Mouse (Mus musculus) central nervous system, embryonic 14 days (tissue): ENCODE results near the gene Kdf1. TPM values are rescaled to one million over a fixed set of nuclear protein-coding genes. Genes with fewer than 3 reads are reported as not detected.

Experiments
- polyA plus RNA-seq: library from polyadenylated mRNA; depleted of rRNA; stranded (reverse); fragments of >200 nt; gene quantifications from 2 replicates; pipeline ENCODE4 v1.2.3, GENCODE M21; 2012; rRNA removed

The Kdf1 gene
- polyA plus RNA-seq, result 0.16 and 1.6 TPM in 2 replicates

DNA sequence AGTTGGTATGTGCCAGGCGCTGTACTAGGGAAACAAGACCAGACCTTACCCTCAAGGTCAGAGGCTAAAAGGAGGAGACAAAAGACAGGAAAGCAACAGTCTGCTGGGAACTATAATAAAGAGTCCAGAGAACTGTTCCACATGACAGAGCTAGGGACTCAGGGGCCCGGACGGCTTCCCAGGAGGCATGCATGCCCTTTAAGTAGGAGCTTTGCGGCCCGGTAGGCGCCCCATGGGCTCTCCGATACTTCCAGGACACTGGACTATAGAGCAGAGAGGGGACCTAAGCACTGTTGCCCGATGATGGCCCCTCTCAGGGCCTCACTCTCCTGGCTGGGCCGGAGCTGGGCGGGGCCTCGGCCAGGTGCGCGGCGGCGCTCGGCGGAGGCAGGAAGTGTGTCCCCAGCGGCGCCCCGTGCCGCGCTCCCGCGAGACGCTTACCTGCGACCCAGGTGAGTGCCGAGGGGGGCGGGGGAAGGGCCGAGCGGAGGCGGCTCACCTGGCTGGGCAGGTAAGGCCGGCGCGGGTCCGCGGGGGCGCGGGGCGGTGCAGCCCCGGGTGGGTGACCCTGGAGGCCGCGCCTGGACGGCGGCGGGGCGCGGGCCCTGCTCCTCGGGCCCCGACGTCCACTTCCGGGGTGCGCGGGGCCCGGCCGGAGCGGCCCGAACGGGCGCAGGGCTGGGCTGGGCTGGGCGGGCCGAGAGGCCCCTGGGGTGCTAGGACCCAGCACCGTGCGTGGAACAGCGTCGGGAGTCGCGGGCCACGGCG lies at the start of gene Kdf1:
Gene Kdf1, plus strand, starts transcription at position 363 of the 768 bp plus-strand sequence.

GRCm38 (mm10) chr4:133479458-133480184 lies 39.1 kb upstream of the Kdf1 start, which contains the start of gene Tent5b:
Gene Tent5b, plus strand, starts transcription at chr4:133480132.

GRCm38 (mm10) chr4:133498160-133498724 lies 20.5 kb upstream of the Kdf1 start, which contains the start of gene Trnp1:
Gene Trnp1, minus strand, starts transcription at chr4:133498550.

DNA sequence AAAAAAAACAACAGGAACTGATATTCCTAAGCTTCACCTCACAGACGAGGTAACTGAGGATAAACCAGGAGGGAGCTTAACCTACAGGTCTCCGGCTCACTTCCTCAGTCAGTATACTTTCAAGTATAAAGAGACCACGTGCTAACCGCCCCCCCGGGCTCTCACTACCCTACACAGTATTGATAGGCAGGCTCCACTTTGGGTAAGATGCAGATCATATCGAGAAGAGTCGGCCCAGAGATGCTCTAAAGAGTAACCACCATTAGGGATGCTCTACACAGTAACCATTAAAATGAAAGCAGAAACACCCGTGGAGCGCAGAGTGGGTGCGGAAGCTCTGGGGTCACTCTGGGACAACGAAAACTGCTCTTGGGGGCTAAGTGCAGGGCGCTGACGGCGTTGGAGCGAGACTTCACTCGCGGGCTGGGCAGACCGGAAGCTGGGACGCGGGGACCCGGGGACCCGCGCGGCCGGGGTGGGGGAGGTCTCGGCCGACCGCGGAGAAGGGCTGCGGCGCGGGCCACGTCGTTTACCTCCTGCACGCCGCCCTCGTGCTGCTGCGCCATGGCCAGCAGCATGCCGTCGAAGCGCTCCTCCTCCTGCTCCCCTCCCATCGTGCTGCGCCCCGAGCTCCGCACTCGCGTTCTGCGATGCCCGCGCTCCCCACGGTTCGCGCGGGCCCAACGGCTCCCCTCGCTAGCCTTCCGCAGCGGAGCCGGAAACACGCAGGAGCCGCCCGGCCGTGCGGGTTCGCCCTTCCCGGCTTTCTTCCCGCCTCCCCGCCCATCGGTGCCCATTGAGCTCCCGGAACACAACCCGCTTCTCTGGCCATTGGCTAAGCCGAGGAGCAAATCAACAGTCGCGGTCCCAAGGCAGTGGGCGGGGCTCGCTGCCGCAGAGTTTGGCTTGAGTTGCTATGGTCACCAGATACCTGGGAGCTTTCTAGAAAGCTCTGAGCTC lies 26.8 kb downstream of the Kdf1 start, which contains the start of gene Nudc:
Gene Nudc, minus strand, starts transcription at position 725 of the 960 bp plus-strand sequence.

DNA sequence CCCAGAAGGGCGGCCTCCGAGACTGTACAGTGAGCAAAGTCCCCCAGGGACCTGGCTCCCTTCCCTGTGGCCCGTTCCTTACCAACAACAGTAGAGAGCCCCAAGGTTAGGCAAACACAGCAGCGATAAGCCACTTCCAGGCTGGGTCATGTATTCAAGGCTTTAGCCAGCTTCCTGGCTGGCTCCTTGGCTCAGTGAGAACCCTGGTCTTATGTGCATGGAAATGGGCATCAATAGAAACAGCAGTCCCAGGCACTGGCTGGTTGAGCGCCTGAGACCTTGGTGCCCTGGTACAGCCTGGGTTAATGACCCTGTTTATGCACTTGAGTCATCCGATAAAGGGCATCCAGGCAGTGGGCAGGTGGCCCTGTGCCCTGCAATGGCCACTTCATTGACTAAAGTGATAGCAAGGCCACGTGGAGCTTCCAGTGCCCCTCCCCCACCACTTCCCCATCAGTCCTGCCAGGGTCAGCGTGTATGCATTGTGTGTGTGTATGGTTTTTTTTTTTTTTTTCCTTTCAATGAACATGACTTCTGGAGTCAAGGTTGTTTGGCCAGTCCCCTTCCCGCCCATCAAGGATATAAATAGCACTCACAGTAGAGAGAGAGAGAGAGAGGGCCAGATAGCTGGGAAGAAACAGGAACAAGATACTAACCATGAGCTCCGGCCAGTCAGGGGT lies 34.1 kb downstream of the Kdf1 start, which contains the start of gene Nr0b2:
Gene Nr0b2, plus strand, starts transcription at position 609 of the 680 bp plus-strand sequence.

GRCm38 (mm10) chr4:133574070-133574842 lies 55.5 kb downstream of the Kdf1 start, which contains the start of gene Gpatch3:
Gene Gpatch3, plus strand, starts transcription at chr4:133574745.

Other genes with a start within 250 kb of the Kdf1 start
- gene Tmem222, start 241.2 kb upstream of the Kdf1 start, polyA plus RNA-seq, result 120 and 131 TPM in 2 replicates
- gene Wdtc1, start 165.5 kb upstream of the Kdf1 start, polyA plus RNA-seq, result 35.0 and 35.1 TPM in 2 replicates
- 25.2 and 28.1 TPM in 2 replicates for gene Slc9a1, start 149.3 kb upstream of the Kdf1 start, polyA plus RNA-seq
- 0.17 and 0.44 TPM in 2 replicates for gene Tent5b, start 38.8 kb upstream of the Kdf1 start, polyA plus RNA-seq
- 8.0 and 8.1 TPM in 2 replicates for gene Trnp1, start 20.4 kb upstream of the Kdf1 start, polyA plus RNA-seq
- gene Nudc, start 27.0 kb downstream of the Kdf1 start, polyA plus RNA-seq, result 195 and 203 TPM in 2 replicates
- 0.06 TPM in 1 of 2 replicates, not detected in the other for gene Nr0b2, start 34.4 kb downstream of the Kdf1 start, polyA plus RNA-seq
- 8.0 TPM in 2 replicates for gene Gpatch3, start 55.8 kb downstream of the Kdf1 start, polyA plus RNA-seq
- gene Gpn2, start 65.4 kb downstream of the Kdf1 start, polyA plus RNA-seq, result 37.9 and 43.5 TPM in 2 replicates
- gene Sfn, start 83.2 kb downstream of the Kdf1 start, polyA plus RNA-seq, result 3.2 and 15.8 TPM in 2 replicates
- 31.6 and 33.7 TPM in 2 replicates for gene Zdhhc18, start 131.2 kb downstream of the Kdf1 start, polyA plus RNA-seq
- gene Pigv, start 153.7 kb downstream of the Kdf1 start, polyA plus RNA-seq, result 11.5 and 11.7 TPM in 2 replicates
- gene Arid1a, start 237.8 kb downstream of the Kdf1 start, polyA plus RNA-seq, result 89.4 and 90.0 TPM in 2 replicates